Mouse (Mus musculus) yolk sac, embryonic 10.5 days (tissue): ENCODE data around the gene Cyct.

Experiments
- DNase-seq: peaks from one replicate; pipeline ENCODE4 v3.0.0-alpha.2; 2017; ENCODE audit warnings: low spot score

The Cyct gene

DNA sequence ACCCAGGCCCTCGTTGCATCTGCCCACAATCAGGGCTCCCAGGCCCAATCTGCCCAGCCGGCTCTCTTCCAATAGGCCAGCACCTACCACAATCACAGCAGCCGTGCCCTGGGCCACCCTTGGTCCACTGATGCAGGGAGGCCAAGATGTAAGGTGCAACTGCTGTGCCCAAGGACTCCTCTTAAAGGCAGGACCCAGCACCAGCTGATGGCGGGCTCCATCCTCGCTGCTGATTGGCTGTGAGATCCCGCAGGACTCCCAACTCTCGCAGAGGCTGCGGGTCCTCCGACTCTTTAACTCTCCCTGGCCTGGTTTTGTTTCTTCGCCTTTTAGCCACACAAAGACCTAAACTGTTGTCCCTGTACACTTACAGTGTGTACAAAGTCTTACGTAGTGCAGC lies at the start of gene Cyct:
TSS of gene Cyct (minus strand) at position 225 of the 400 bp plus-strand sequence.
- DNase-seq, result no peak

DNA sequence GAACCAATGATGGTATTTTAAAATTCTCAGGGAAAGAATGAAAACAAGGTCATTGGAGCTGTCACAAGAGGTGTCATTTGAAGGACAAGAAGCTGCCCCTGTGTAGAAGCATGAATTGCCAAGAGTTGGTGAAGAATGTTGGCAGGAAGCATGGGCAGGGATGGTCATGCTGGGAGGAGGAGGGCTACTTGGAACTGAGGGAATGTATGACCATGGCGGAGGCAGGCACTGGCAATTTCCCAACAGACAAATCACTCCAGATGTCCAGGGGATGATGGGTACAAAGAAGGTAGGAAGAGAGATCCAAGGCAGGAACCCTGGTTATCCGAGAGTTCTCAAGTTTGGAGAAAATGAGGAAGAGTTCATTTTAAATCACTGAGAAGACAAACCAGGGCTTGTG lies 49.7 kb upstream of the Cyct start:
- DNase-seq, result no peak

DNA sequence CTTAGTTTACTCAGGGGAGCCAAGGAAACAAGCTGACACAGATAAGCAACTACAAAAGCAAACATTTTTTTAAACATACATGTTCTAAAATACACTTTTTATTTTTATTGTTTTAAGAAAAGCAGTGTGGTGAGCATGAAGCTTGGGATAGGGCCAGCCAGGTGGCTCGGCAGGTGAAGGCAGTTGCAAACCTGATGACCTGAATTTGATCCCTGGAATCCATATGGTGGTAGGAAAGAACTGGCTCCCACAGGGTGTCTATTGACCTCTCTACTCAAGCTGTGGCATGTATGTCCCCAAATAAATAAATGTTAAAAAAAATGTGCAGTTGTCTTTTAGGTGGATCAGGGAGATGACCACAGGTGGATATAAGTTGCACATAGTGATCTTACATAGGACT lies 49.3 kb upstream of the Cyct start:
- DNase-seq, result no peak

DNA sequence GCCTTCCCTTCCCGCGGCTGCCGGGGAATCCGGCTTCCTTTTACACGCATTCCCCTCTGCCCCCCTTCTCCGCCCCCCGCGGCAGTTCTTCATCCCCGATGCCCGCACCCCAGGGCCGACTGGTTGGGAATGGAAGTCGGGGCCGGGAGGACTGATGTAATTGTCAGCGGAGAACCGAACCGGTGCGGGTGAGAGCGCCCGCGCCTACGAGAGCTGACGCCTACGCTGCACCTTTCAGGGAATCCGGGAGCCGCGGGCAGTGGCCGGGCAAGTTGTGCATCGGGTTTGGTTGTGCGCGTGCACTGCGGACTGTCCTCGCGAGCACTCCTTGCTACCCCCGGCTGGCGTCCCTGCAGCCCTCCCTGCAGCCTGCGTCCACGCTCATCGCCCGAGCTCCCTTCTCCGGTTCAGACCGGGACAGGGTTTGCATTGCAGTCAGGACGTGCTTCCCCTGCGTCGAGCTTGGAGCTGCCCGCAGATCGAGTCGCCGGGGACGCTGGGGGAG lies 46.7 kb upstream of the Cyct start:
- DNase-seq, result peak; percentile 77

DNA sequence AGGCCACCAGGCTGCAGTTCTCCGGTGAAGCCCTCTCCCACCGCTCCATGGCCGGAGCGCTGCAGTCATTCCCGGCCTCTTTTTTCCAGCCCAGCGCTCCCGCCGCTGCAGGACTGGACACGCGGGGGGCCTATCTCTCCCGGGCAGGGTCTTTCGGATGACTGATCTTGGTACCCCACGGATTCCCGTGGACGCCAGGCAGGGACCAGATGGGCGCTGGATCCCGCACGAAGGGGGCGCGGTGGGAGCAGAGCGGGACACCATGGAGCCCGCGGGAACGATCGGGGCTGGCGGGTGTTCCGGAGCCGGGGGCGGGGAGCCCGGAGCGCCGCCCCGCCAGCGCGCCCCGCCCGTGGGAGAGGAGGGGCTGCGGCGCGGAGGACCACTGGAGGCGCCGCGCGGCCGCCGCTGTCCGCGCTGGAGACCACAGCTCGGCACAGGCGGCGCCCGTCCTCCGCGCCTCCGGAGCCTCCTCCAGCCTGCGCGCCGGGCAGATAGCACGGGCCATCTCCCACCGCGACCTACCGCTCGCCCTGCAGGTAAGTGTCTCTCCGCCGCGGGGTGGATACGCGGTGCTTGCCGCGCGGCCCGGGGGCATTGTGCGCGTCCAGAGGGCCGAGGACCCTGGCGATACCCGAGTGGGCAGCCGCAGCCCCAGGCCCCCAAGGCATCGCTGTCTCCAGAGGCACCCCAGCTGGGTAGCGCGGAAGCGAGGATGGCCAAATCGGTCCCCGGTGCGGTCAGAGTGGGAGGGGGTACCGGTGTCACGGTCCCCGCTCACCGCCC lies 46.1 kb upstream of the Cyct start, which contains the start of gene Osbpl6:
TSS of gene Osbpl6 (plus strand) at position 358 of the 786 bp plus-strand sequence.
- DNase-seq, result peak; percentile 78

DNA sequence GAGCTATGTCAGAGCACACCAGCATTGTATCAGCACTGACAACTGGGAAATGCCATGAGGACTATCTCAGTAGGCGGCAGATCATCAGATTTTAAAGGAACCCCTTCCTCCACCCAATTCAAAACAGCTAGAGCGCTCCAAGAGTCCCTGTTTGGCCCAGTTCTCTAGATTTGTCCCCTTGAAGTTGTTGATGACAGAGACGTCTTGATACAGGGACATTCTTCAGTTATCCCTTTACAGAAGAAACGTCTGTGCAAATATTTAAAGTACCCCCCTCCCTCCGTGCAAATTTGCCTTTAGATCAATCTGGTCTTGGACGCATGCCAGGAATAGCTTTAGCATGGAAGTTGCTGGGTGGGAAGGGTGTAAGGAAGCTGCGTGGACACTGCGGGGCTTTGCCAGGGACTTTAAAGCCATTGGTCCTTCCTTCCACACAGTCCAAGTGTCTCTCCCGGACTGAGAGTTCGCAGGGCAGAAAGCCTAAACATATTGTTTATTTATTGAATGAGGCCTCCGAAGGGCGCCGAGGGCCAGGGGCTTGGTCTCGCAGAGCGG lies 45.4 kb upstream of the Cyct start:
- peak; percentile 45 for DNase-seq

DNA sequence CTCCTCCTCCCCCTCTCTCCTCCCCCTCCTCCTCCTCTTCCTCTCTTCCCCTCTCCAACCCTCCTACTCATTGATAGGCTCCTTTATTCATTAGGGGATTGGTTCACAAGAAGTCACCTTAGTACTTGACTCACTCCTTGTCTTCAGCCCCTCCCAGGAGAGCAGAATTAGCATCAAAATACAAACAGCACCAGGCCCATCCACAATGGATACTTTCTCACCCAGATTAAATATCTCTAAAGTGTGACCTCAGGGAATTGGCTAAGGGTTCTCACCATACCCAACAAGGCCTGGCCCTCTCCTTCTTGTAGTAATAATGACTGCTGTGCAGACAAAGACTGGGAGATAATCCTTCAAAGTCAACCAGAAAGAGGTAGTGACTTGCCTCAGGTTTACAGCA lies 39.9 kb upstream of the Cyct start:
- no peak for DNase-seq

DNA sequence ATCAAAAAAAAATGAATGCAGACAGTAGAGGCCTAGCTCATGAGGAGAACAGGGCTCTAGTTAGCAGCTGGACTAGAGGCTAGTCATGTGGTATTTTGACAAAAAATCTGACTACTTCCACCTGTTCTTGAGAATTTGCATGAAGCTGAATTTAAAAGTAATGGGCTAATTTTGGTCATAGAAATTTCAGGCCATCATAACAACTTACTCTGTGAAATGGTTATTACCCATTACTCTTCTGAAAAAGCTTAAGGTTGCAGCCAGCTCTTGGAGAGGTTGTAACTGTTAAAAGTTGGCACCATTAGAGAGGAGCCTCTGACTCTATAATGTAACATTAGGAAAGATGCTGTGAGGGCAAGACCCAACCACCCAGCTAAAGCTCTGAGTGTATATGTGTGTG lies 26.3 kb upstream of the Cyct start:
- DNase-seq, result no peak

DNA sequence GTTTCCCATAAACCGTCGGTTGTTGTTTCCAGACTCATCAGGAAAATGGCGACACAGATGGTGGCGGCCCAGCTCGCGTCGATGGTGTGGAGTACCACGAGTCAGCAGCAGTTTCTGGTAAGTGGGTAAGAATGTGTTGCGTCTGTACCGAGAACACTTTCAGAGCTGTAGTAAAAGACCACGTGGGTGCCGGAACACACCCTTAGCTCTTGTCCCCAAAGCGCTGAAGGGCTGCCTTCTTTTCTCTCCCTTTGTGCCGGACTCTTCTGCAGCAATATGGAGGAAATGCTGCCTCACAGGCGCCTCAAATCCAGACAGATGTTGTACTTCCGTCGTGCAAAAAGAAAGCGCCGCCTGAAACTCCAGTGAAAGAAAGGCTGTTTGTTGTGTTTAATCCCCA lies 18.4 kb upstream of the Cyct start:
- DNase-seq, result no peak

DNA sequence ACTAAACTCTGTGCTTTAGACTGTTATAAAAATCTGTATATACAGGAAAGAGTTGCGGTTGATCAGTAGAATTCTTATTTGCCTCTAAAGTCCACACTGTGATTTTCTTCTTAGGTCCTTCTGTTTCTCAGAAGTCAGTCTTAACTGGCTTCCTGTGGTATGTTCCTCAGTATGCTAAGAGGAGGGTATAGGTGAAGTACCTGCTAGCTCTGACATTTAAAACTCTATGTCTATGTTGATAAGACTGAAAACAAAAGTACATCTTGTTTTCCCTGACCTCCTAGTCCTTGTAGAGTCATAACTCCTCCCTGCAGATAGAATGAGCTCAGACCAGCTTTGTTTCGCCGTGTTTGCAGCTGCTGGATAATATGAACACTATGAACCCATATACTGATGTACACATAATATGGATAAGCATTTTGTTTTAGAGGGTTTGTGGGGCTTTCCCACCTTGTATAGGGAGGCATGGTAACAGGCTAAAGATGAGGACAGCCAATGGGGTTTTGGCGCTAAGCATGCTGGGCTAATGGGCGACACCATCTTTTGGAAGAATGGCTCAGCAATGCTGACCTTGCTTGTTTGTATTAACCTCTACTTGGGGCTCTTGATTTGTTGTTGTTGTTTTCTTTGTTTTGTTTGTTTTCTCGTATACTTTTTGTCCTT lies 14.4 kb upstream of the Cyct start:
- no peak for DNase-seq

DNA sequence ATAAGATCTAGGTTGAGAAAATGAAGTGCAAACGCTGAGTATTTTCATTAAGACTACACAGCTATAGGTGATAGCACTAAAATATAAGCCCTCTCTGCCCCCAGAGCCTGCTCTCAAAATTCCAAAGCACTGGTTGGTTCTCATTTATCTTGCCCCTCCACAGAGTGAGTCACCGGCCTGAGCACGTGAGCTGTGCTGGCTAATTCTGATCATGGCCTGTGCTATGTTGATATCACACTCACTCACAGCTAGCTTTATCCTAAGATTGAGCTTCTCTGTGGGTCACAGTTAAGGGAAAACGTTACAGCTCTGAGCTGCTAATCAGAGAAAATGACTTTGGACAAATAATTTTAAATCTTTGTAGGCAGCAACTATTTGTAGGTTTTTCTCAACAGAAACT lies 12.0 kb upstream of the Cyct start:
- no peak for DNase-seq

DNA sequence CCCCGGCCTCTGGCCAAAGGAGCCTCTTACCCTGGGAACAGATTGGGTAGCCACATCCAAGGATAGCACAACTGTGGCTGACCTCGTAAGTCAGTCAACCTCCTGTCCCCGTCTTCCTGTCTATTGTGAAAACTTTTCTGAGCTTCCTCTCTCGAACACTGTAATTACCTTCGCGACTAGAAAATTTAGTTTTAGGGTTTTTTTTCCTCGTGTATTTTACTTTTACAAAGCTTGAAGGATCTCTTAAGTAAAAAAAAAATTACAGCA lies 10.3 kb upstream of the Cyct start:
- no peak for DNase-seq

DNA sequence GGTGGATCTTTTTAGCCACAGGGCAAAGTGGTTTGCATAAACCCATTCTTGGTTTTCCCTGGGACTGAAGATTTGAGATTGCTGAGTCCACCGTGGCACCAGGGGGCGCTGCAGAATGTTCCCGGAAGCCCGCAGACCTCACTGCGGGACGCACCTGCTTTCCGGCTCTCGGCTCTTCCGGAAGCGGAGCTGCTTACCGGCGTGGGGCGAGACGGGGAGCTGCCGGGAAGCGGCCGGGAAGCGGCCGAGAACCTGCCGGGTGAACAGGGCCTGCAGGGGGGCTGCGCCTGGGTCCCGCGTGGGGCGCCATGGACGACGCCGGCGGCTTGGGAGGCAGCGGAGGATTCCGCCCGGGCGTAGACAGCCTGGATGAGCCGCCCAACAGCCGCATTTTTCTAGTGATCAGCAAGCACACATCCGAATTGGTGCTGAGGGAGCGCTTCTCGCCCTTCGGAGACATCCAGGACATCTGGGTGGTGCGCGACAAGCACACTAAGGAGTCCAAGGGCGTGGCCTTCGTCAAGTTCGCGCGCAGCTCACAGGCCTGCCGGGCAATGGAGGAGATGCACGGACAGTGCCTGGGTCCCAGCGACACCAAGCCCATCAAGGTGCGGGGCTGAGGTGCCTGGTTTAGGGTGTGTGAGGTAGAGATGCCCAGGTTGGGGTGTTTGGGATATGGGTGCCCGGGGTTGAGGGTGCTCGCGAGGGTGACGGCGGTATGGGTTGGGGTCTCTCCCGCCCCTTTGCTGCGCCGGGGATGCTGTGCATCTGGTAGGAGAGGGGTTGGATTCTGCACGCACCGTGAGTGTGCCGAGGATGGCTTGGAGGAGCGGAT lies 9.8 kb upstream of the Cyct start, which contains the start of gene Rbm45:
TSS of gene Rbm45 (plus strand) at position 164 of the 835 bp plus-strand sequence.
- DNase-seq, result peak; percentile 82

DNA sequence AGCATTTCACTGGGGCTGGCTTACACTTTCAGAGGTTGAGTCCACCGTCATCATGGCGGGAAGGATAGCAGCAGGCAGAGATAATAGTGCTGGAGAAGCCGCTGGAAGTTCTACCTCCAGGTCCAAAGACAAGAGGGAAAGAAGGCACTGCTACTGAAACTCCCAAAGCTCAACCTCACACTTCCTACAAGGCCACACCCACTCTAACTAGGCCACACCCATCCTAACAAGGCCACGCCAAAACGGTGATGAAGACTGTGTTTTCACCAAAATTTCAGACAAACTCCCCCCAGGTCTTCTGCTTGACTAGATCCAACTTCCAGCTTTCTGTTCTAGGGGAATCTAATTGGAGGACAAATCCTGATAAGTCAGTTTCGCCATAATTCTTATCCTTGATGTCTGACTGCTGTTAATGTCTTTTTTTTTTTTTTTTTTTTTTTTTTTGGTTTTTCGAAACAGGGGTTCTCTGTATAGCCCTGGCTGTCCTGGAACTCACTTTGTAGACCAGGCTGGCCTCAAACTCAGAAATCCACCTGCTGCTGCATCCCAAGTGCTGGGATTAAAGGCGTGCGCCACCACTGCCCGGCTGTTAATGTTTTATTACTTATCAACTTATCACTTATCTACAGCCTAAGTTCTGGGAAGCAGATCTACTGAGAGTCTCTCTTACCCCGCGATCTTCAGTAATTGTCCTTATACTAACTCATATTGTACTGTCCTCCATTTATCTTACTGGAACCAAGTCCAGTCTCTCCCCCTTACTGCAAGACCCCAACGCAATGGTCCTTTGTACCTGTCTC lies 8.8 kb upstream of the Cyct start:
- DNase-seq, result no peak

DNA sequence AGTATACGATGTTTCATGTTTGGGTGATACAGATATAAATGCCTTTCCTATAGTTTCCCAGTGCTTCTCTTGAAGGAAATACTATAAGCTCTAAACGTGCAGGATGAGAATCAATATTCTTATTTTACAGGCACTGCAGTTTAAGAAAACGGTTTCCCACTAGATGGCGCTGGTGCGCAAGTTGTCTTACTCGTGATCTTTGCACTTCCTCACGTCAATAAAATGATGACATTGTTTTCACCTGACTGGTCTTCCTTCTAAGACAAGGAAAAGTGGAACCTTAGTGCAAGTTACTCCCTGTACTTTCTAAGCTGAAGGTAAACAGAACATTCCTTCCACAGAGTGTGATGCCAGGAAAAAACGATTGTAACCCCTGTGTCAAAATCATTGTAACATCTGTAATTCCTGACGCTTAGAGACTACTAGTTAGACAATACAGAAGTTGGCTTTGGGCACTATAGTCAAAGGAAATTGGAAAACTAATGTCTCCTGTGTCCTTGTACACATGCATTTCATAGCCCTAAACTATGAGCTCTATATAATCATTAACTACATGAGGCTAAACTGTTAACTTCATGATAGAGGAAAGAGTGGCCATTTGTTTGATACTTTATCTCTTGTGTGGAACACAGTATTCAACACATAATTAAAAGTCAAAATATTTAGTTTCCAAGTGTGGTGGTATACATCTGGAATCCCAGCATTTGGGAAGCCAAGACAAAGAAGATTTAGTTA lies 7.1 kb upstream of the Cyct start:
- peak; percentile 69 for DNase-seq

DNA sequence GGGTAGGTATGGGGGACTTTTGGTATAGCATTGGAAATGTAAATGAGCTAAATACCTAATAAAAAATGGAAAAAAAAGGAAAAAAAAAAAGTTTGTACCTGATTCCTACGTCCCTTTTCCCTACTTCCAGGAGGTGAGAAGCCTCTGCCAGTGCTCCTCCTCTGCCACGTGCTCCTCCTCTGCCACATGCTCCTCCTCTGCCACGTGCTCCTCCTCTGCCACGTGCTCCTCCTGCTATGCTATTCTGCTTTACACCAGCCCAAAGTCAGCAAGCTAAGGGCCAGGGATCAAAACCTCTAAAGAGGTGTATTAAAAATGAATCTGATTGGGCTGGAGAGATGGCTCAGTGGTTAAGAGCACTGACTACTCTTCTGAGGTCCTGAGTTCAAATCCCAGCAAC lies 5.6 kb upstream of the Cyct start:
- no peak for DNase-seq

DNA sequence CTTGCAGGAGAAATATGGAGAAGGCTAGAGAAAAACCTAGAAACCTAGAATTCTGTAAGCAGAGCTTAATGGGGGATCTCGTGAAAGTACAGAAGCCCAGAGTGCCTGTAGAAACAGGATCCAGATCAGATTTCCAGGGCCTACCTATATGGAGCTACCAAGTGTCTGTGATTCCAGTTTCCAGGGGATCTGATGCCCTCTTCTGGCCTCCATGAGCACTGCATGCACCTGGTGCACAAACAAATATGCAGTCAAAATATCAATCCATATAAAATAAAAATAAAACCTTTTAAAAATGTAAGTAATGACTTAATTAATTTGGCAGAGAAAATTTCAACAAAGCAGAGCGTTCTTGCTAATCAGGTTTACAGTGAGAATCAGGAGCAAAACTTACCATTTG lies 1.9 kb upstream of the Cyct start:
- DNase-seq, result no peak

DNA sequence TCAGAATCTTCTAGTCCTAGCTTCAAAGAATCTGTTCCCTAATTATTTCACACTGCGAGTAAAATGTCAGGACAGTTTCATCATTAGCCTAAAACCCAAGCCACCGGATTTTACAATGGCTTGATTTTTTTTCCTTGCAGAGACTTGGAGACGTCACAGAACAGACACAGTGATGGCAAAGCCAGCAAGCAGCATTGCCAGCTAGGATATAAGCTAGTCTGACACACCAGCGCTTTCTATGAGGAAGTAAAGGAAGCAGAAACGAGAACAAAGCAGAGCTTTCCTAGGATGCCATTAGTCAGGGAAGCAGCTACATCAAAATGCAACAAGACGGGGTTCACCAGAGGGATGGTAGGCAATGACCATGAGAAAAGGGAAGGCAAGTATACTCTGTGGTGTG lies 12.4 kb downstream of the Cyct start:
- no peak for DNase-seq

DNA sequence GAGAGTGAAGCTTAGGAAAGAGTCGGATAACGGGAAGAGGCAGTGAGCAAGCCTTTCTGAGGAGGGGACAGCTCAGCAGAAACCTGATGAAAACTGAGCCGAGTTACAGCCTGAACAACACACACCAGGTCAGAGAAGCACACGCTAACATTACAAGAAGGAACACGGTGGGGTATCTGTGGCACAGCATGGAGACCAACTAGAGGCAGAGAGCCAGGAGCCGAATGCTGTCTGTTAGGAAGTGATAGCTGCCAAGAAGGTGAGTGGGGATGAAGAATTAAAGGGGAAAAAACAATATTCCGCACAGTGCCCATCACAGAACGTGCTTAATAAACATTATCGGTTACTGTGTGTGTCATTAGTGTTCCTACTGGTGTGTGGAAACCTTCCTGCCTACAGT lies 18.1 kb downstream of the Cyct start:
- DNase-seq, result no peak

DNA sequence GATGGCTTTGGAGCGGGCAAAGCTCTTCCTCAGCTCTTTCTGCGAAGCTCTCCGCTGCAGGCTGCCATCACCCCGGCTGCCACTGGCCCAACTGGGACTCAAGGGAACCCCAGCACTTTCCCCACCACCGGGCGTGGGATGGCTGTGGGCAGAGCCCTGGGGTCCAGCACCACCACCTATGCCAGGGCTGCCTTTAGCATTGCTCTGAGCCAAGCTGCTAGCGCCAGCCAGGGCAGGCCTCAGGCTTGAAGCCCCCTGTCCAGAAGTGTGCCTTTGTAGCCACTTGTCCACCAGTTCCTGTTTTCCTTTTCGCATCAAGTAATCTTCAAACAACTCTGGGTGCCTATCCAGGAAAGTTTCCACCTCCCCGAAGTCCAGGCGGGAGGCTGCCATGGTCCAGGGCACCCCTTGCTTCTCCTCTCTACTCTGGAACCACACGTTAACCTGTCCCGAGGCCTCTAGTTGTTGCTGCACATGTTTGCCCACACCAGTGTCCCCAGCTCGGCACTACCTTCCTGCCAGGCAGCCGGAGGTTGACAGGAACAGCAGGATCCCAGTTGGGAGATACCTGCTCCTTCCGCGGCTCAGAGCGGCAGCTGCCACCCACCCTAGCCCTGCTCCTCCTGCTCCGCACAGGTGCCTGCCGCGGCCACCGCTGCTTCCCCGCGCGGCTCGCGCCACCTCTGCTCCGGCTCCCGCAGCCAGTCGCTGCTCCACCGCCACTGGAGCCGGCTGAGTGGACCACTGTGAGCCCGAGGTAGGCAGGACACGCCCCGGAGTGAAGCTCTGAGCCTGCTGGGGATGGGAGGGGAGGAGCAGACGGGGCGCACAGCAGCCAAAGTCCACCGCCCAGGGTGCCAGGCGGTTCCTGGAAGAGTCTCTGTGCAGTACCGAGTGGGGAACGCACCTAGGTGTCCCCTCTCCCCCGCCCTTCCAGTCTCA lies 21.8 kb downstream of the Cyct start, which contains the start of gene Pde11a:
TSS of gene Pde11a (minus strand) at position 560 of the 942 bp plus-strand sequence.
- DNase-seq, result peak; percentile 72
